Mouse (Mus musculus) embryonic facial prominence, embryonic 13.5 days (tissue): Measurements from ENCODE around the gene Grk5. TPM values are rescaled to one million over a fixed set of nuclear protein-coding genes. Genes with fewer than 3 reads are reported as not detected.

ENCODE experiments used
- ATAC-seq: fragments of 200-750 bp; cut with Nextera tagmentation; 2 replicates; pipeline ENCODE4 v1.8.0; 2017; ENCODE audit warnings: low read depth; ENCODE audit not compliant: insufficient number of reproducible peaks, insufficient read depth, low FRiP score, low TSS enrichment
- H3K27ac ChIP-seq: fragments of 300-500 bp; sonication (generic); 2 replicates; pipeline ENCODE4 v1.5.1; 2015; ENCODE audit warnings: moderate library complexity, mild to moderate bottlenecking, inconsistent platforms
- H3K27me3 ChIP-seq: fragments of 300-500 bp; sonication (generic); 2 replicates; pipeline ENCODE4 v1.6.1; 2015; ENCODE audit warnings: mild to moderate bottlenecking, inconsistent platforms
- H3K36me3 ChIP-seq: fragments of 300-500 bp; sonication (generic); 2 replicates; pipeline ENCODE4 v1.6.1; 2015; ENCODE audit warnings: mild to moderate bottlenecking, inconsistent platforms
- H3K4me1 ChIP-seq: fragments of 300-500 bp; sonication (generic); 2 replicates; pipeline ENCODE4 v1.6.1; 2015; ENCODE audit warnings: inconsistent platforms
- H3K4me2 ChIP-seq: fragments of 300-500 bp; sonication (generic); 2 replicates; pipeline ENCODE4 v1.6.1; 2015; ENCODE audit warnings: moderate library complexity, mild to moderate bottlenecking, inconsistent platforms
- H3K4me3 ChIP-seq: fragments of 300-500 bp; sonication (generic); 2 replicates; pipeline ENCODE4 v1.5.1; 2015; ENCODE audit warnings: mild to moderate bottlenecking, inconsistent platforms
- H3K9ac ChIP-seq: fragments of 300-500 bp; sonication (generic); 2 replicates; pipeline ENCODE4 v1.6.1; 2015; ENCODE audit warnings: mild to moderate bottlenecking, inconsistent platforms
- H3K9me3 ChIP-seq: fragments of 300-500 bp; sonication (generic); 2 replicates; pipeline ENCODE4 v1.6.1; 2016; ENCODE audit warnings: inconsistent platforms
- WGBS: fragments of 180-500 bp; shearing (Covaris S2); methylation state at CpG from one replicate; pipeline ENCODE4 v1.1.7; 2015; ENCODE audit warnings: mixed read lengths; 5-methylcytosine and 5-hydroxymethylcytosine counted together
- polyA plus RNA-seq: library from polyadenylated mRNA; unstranded; fragments of >200 nt; fragmentation: Nextera tagmentation; extraction: Ambion mirVana; gene quantifications from 2 replicates; pipeline ENCODE4 v1.2.1, GENCODE M21; 2015

Grk5 gene
- polyA plus RNA-seq, 1 experiment from 2014 or later: 3.6 TPM

DNA sequence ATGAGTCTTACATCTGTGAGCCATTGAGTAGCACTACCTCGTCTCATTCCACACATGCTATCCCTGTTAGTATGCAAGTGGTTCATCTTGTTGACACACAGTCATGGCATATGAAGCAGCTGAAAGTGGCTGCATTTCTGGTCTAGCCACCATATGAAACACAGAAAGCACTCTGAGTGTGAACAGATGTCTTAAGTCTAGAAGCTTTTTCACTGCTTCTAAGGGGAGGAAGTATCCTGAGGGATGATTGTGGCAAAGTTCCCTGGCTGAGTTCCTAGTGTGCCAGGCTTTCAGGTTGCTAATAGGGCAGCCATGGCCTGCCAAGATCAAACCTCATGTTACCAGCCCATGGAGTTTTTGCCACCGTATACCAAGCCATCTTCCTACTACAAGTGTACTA, 159.1 kb downstream of the Grk5 start:
- Histone ChIP-seq H3K9me3 (no peaks in the 10 kb centered on the region), H3K9ac (no peak overlapping the region), H3K27ac (no peak overlapping the region), H3K36me3 (no peaks in the 10 kb centered on the region), H3K4me2 (no peak overlapping the region), H3K4me3 (no peak overlapping the region), H3K27me3 (no peaks in the 10 kb centered on the region), H3K4me1 (0 out of 2 replicates have a peak, but pooled peaks cover 13% of the 10 kb centered on the region)
- WGBS: 64% methylated on average over 2 of the region's 2 CpGs
- ATAC-seq: no peak; the same call in 1 of the 2 replicates

DNA sequence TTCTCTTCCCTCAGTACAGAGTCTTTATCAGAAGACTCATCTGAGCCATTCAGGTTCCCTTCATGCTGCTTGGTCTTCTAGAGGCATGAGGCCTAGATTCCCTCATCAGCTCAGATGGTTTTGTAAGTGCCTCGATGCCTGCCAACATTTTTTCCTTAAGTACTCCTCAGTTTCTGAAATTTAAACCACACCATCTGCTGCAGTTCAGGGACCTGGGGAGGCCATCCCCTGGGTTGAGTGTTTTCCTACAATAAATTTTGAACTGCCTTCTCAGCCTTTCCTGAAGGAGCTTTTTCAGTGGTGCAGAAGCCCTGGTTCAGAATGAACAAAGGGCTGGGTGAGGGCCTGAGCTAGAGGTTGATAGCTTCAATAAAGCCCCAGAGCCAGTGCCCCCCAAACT, 159.9 kb downstream of the Grk5 start:
- Histone ChIP-seq H3K4me3 (no peak overlapping the region), H3K36me3 (no peaks in the 10 kb centered on the region; the same call in 1 of the 2 replicates), H3K4me1 (0 out of 2 replicates have a peak, but pooled peaks cover 13% of the 10 kb centered on the region), H3K27ac (no peak overlapping the region; the same call in 1 of the 2 replicates), H3K4me2 (no peak overlapping the region), H3K9me3 (no peaks in the 10 kb centered on the region; the same call in 1 of the 2 replicates), H3K27me3 (no peaks in the 10 kb centered on the region), H3K9ac (no peak overlapping the region)
- WGBS: 39% methylated on average over 1 of the region's 1 CpGs
- ATAC-seq: no peak

DNA sequence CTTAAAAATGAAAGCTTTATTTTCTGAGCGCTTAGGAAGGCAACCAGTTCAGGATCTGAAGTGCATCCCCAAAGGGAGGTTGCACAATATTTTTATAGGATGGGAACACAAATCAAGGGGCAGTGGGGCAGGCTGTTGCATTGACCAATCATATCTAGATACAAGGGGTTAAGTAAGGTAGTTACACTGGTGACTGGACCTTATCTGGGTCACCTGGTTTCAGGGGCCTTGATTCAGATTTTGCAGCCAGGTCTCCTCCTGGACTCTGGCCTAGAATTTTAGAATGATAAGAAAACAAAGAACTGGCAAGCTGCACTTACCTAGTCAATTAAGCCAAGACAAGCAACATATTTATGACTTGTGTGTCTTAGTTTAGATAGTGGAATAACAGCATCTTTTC, 161.6 kb downstream of the Grk5 start:
- Histone ChIP-seq H3K36me3 (no peaks in the 10 kb centered on the region; the same call in 1 of the 2 replicates), H3K4me3 (no peak overlapping the region), H3K9ac (no peak overlapping the region), H3K27me3 (no peaks in the 10 kb centered on the region), H3K4me1 (0 out of 2 replicates have a peak, but pooled peaks cover 13% of the 10 kb centered on the region), H3K9me3 (no peaks in the 10 kb centered on the region; the same call in 1 of the 2 replicates), H3K4me2 (no peak overlapping the region), H3K27ac (no peak overlapping the region)
- ATAC-seq: no peak
- WGBS: 92% methylated on average over 1 of the region's 1 CpGs

DNA sequence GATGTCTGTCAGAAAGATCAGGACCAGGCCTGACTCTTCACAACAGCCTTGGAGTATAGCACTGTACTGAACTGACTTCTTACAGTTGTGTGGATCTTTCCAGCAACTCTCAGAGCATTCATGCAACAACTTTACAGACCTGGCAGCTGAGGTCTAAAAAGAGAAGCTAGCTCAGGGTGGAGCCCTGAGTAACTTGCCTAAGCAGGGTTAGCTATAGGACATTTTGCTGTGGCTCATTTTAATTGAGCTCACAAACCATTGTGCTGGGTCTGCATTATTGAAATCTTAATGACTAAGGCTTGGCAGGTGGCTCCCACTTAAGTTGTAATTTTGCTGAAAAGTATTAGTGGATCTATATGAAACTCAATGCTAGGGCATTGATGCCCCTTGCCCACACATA, 162.5 kb downstream of the Grk5 start:
- H3K27ac ChIP-seq: no peak overlapping the region
- no peaks in the 10 kb centered on the region; the same call in 1 of the 2 replicates for H3K9me3 ChIP-seq
- no peak for ATAC-seq
- H3K9ac ChIP-seq: no peak overlapping the region
- 0 out of 2 replicates have a peak, but pooled peaks cover 13% of the 10 kb centered on the region for H3K4me1 ChIP-seq
- H3K36me3 ChIP-seq: no peaks in the 10 kb centered on the region; the same call in 1 of the 2 replicates
- H3K27me3 ChIP-seq: no peaks in the 10 kb centered on the region
- H3K4me3 ChIP-seq: no peak overlapping the region
- H3K4me2 ChIP-seq: no peak overlapping the region

DNA sequence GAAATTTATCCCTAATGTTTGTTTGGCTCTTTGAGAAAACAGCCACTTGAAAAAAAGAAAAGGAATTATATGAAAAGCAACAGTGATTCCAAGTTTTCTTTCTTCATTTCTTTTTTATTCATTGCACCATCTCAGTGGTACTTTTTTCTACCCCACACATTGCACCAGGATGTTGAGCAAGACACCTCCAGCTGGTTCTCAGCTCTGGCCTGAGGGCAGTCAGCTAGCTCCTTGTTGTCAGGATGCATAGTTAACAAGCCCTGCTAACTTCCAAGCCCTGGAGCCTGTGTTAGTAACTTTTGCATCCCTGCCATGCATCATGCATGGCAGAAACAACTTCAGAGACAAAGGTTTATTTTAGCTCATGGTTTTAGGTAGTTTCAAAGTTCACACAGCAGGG, 163.2 kb downstream of the Grk5 start:
- Histone ChIP-seq H3K9ac (no peak overlapping the region), H3K4me3 (no peak overlapping the region), H3K36me3 (no peaks in the 10 kb centered on the region; the same call in 1 of the 2 replicates), H3K4me1 (0 out of 2 replicates have a peak, but pooled peaks cover 13% of the 10 kb centered on the region), H3K4me2 (no peak overlapping the region), H3K27me3 (no peaks in the 10 kb centered on the region), H3K9me3 (no peaks in the 10 kb centered on the region; the same call in 1 of the 2 replicates), H3K27ac (no peak overlapping the region)
- no peak for ATAC-seq

DNA sequence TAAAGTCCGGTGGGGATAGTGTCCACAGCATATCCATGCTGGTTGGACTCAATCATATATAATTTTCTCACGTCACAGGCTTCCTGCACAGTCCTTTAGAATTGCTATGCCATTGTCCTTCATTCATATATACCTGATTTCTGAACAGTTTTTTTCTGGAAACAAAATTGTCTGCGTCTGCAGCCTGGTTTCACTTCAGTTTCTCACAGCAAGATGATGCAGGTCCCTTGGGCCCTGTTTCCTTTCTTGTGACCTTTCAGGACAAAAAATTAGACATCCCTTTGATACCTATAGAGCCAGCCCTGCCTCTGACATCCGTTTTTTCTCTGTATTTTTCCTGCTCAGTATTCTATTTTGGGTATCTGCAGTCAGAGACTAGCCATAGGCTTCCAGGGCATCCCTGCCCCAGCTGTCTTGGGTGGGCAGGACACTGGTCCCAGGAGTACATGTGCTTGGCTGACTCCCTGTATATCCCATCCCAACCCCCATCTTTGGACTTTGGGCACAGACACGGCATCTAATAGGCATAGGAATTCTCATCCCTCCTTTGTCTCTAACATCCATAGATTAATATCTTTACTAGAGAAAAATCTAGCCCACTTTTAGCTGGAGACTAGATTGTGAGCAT, 167.3 kb downstream of the Grk5 start:
- no peaks in the 10 kb centered on the region; the same call in 1 of the 2 replicates for H3K9me3 ChIP-seq
- H3K27me3 ChIP-seq: no peaks in the 10 kb centered on the region
- H3K4me3 ChIP-seq: no peak overlapping the region
- no peaks in the 10 kb centered on the region for H3K4me1 ChIP-seq
- no peak overlapping the region for H3K27ac ChIP-seq
- H3K36me3 ChIP-seq: no peaks in the 10 kb centered on the region; the same call in 1 of the 2 replicates
- H3K4me2 ChIP-seq: no peak overlapping the region
- 0 out of 2 replicates have a peak, but pooled peaks have one; percentile 20 for ATAC-seq
- no peak overlapping the region for H3K9ac ChIP-seq
- WGBS: 63% methylated on average over 5 of the region's 5 CpGs

DNA sequence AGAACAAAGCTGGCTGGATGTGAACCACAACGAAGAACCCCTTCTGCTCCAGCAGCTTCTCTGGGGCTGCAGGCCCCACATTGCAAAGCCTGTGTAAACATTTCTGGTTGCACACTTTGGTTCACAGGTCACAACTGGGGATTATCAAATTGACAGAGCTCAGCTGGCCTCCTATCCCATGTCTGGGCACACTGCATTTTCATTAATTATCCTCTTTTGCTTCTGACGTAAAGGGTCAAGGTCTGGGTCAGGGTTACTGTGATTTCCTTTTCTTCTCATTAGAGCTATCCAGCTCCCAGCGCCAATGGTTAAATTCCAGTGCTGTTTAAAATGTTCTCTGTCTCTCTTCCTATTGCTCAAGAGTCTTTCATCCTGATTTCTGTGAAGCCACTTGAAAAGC, 168.0 kb downstream of the Grk5 start:
- Histone ChIP-seq H3K27ac (no peak overlapping the region), H3K4me1 (no peaks in the 10 kb centered on the region), H3K4me3 (no peak overlapping the region), H3K27me3 (no peaks in the 10 kb centered on the region), H3K36me3 (no peaks in the 10 kb centered on the region; the same call in 1 of the 2 replicates), H3K4me2 (no peak overlapping the region), H3K9me3 (no peaks in the 10 kb centered on the region; the same call in 1 of the 2 replicates), H3K9ac (no peak overlapping the region)
- no peak for ATAC-seq
- WGBS: 24% methylated on average over 3 of the region's 3 CpGs

DNA sequence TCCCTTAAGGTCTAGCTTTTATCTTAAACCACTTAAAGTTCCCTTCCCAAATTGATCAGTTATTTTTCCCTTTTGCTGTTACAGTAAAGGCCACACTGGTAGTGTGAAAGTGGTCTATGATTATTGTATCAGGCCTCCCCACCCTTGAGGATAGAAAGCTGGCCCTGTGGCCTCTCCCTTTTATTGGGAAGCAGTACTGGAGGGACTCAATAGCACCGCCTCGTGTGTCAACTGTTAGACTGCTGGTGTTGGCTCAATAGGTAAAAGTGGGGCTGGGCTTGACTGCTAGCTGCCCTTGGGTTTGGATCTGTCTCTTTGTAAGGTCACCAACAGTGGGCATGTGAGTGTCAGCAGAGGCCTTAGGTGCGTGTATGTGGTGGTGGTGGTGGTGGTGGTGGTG, 174.8 kb downstream of the Grk5 start:
- Histone ChIP-seq H3K27me3 (no peaks in the 10 kb centered on the region), H3K4me1 (no peaks in the 10 kb centered on the region), H3K27ac (no peak overlapping the region), H3K9ac (no peak overlapping the region), H3K9me3 (no peaks in the 10 kb centered on the region), H3K36me3 (no peaks in the 10 kb centered on the region), H3K4me3 (no peak overlapping the region), H3K4me2 (no peak overlapping the region)
- 99% methylated on average over 3 of the region's 3 CpGs for WGBS
- no peak for ATAC-seq

DNA sequence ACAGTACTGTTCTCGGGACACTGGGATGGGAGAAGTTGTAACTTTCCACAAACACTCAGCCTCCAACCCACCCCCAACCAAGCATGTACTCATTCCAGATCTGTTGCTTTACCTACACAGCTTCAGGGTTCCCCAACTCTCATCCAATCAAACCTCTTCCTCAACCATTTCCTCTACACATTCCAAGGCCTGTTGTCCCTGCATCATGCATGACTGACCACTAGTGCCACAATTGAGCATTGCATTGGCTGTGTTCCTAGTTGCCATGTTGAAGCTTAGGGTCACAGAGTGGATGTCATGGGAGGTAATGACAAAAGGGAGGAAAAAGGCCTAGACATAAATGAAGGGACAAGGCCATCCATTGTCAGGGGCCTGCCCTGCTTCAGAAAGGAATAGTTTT, 175.5 kb downstream of the Grk5 start:
- Histone ChIP-seq H3K36me3 (no peaks in the 10 kb centered on the region), H3K9me3 (no peaks in the 10 kb centered on the region), H3K4me3 (no peak overlapping the region), H3K4me1 (no peaks in the 10 kb centered on the region), H3K9ac (no peak overlapping the region), H3K4me2 (no peak overlapping the region), H3K27ac (no peak overlapping the region), H3K27me3 (no peaks in the 10 kb centered on the region)
- 94% methylated on average over 1 of the region's 1 CpGs for WGBS
- ATAC-seq: no peak

DNA sequence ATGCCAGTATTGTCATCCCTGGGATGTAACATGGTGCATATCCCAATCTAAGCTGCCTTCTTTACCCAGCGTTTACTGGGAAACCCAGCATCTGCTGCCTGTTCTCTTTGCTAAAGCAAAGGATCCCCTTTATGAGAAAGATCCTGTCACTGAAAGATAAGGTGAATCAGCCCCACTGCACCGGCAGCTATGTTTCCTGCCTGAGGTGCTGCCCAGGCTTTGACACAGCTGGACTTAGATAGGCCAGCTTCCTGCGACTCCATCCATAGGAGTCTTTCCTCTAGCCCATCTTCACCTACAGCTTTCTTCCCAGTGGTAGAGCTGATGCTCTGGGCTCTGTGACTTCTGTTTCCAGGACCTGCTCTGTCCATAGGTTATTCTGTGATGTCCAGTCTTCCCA, 189.1 kb downstream of the Grk5 start:
- 90% methylated on average over 3 of the region's 3 CpGs for WGBS
- no peak overlapping the region for H3K4me3 ChIP-seq
- no peak overlapping the region for H3K27ac ChIP-seq
- ATAC-seq: no peak
- no peak overlapping the region for H3K9ac ChIP-seq
- H3K9me3 ChIP-seq: no peaks in the 10 kb centered on the region
- H3K4me2 ChIP-seq: no peak overlapping the region
- no peaks in the 10 kb centered on the region for H3K27me3 ChIP-seq
- no peaks in the 10 kb centered on the region for H3K4me1 ChIP-seq
- H3K36me3 ChIP-seq: peaks cover 19% of the 10 kb centered on the region

DNA sequence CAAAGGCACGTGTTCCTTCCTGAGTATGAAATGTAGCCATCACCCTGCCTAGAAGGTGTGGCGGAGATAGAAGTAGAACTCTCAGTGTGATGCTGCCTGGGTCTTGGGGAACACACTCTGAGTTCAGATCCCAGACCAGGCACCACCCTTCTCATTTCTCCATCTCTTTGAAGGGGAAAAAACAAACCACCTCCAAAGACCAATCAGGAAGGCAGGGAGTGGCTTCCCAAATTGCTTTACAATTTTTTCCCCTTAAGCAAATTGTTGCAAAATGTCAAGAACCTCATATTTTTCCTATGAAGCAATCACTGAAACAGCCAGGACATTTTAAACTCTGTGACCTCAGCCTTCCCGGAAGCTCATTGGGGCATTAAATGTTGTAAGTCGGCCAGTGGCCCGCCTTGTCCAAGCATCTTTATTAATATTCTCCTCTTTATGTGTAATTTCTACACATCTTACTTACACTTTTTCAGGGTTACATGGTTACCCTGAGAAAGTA, 190.8 kb downstream of the Grk5 start:
- peaks cover 15% of the 10 kb centered on the region; the same call in 1 of the 2 replicates for H3K36me3 ChIP-seq
- WGBS: 92% methylated on average over 5 of the region's 5 CpGs
- H3K9me3 ChIP-seq: no peaks in the 10 kb centered on the region
- no peaks in the 10 kb centered on the region for H3K4me1 ChIP-seq
- no peak overlapping the region for H3K4me3 ChIP-seq
- H3K9ac ChIP-seq: no peak overlapping the region
- no peaks in the 10 kb centered on the region for H3K27me3 ChIP-seq
- no peak overlapping the region for H3K4me2 ChIP-seq
- H3K27ac ChIP-seq: no peak overlapping the region
- no peak for ATAC-seq

DNA sequence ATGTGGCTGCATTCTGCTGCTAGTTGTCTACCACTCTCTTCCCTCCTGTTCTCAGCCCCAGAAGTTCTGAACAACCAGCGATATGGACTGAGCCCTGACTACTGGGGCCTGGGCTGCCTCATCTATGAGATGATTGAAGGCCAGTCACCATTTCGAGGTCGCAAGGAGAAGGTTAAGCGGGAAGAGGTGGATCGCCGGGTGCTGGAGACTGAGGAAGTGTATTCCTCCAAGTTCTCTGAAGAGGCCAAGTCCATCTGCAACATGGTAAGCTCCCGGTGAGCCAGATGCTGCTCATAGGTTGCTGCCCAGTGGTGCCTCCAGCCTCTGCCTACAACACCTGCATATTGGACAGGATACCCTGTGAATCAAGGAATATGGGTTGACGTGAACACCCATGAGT, 193.5 kb downstream of the Grk5 start:
- H3K4me2 ChIP-seq: no peak overlapping the region
- WGBS: 91% methylated on average over 8 of the region's 8 CpGs
- no peak overlapping the region for H3K9ac ChIP-seq
- no peaks in the 10 kb centered on the region for H3K4me1 ChIP-seq
- ATAC-seq: no peak
- peaks cover 20% of the 10 kb centered on the region; the same call in 1 of the 2 replicates for H3K36me3 ChIP-seq
- H3K4me3 ChIP-seq: no peak overlapping the region
- no peaks in the 10 kb centered on the region for H3K9me3 ChIP-seq
- no peaks in the 10 kb centered on the region for H3K27me3 ChIP-seq
- no peak overlapping the region for H3K27ac ChIP-seq
